Mouse (Mus musculus): ENCODE measurements around the gene Plac9b.
"Not testable (repeated sequence)": the region's sequence is repeated elsewhere in the genome, so short reads cannot be mapped to it uniquely, and the experiment has no call there.

The Plac9b gene

DNA sequence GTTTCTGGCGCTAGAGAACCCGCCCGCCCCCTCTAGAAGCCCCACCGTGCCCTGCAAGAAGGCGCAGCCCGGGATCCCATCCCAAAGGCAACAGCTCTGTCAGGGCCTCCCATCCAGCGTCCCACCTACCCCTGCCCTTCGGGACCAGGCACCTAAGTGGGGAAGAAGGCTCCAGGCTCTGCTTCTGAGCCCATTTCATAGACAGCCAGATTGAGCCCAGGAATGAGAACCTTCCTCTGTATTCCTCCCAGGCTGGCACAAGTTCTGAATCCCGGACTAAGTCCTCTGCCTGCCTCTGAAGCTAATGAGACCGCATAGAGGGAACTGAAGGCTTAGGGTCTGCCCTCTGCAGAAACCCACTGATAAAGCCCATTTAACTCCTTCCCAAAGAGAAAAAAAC is at the start of gene Plac9b:
Plac9b (minus strand) TSS at position 101 of the 400 bp plus-strand sequence.
- not testable (repeated sequence) for DNase-seq (ENCODE audit: low spot score)

GRCm38 (mm10) chr14:26216233-26217000 is 34.1 kb upstream of the Plac9b start:
- not testable (repeated sequence) for DNase-seq (ENCODE audit: low spot score)

DNA sequence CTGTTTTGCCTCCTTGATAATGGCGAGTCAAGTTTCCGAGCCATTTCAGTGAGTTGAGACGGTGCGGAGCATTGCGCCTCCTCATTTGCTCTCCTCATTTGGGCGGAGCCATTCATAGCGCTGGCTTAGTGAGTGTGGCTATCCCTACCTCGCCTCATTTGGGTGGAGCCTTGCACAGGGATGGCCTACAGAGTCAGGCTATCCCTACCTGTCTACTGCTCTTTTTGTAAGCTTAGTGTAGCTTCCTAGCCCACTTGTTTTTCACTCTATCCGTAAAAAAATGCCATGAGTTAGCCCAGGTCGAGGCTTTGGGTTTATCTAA is 24.6 kb upstream of the Plac9b start, which contains the start of gene Tmem254b:
Tmem254b (minus strand) TSS at position 116 of the 322 bp plus-strand sequence.
- not testable (repeated sequence) for DNase-seq (ENCODE audit: low spot score)

DNA sequence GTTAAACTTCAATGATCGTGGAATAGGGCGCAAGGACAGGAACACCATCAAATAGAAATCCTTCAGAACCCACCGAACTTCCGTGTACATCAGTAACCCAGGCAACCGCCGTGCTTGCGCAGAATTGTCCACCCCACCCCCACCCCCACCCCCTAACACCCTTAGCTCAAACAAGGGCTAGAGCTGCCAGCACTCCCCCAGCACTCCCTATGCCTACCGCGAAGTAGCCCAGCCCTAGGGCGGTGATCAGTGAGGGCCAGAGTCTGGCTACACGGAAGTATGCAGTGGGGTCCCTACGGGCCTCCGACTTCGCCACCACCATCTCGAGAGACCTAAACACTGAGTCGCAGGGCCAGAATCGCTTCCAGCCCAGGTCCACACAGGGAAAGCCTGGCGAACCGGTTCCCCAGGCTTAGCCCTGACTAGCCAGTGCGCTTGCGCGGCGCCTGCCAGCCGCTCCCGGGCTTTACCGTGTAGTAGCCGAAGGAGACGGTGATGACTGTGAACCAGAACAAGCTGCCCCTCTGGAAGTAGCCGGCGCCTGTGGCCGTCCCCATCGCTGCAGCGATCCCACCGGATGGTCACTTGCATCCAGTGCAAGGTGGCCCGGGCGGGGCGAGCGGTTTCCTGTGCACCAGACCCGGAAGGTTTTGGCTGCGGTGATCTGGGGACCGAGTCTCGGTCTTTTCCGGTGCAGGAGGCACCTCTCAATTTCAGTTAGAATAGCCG is 24.1 kb upstream of the Plac9b start:
- DNase-seq (ENCODE audit: low spot score) = not testable (repeated sequence)

DNA sequence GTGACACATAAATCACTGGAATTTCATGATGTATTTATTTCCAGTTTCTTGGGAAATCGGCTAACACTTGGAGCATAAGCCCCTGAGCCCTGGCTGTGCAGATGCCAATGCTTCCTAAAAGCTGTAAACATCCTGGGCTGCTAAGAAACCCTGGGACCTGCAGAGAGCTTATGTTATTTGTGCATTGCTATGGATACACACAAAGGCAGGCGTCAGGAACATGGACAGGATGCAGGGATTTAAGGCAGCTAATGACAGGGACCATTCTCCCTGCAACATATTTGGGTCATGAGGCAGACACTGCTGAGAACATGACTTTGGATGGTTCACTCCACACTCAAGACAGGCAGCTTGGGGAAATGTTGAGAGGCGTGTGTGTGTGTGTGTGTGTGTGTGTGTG is 15.6 kb upstream of the Plac9b start:
- DNase-seq (ENCODE audit: low spot score) = not testable (repeated sequence)

GRCm38 (mm10) chr14:26188361-26188760 is 6.1 kb upstream of the Plac9b start:
- DNase-seq (ENCODE audit: low spot score) = not testable (repeated sequence)

- not testable (repeated sequence) for DNase-seq (ENCODE audit: low spot score)
These were observed 4.4 kb upstream of the Plac9b start for GRCm38 (mm10) chr14:26186638-26187037.

DNA sequence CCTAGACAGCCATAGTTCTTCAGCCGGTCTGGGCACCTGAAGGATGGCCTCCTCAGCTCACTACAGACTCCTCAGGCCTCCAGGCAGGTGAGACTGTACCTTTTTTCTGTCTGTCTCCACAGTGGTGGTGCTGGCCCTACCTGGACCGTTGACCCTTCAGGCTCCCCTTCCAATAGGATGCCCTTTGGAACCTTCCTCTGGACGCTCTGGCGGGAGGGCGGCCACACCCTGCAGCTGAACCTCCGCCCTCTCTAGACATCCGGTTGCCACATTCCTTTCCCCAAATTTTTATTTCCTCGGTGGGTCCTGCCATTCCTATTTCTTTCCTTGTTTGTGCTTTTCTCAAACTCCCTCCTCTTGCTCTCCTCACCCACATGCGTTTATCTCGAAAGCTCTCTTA is 620 bp downstream of the Plac9b start:
- not testable (repeated sequence) for DNase-seq (ENCODE audit: low spot score)

DNA sequence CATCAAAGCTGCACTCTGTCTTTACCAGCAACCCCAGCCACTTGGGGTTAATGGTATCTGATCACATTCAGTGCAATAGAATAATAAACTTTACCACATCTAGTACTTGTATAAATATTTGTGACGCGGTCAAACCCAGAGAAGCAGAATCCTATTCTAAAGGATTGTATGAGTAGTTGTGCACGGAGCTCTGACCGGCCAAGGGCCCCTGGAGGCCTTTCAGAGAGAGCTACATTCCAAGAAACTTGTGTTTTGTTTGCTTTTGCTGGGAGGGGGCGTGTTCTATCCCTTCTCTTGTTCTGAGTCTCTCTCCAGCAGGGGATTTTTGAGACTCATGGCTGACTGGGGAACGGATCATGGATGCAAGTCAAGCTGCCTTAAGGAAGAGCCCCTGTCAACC is 7.3 kb downstream of the Plac9b start:
- DNase-seq (ENCODE audit: low spot score) = not testable (repeated sequence)

- DNase-seq (ENCODE audit: low spot score) = not testable (repeated sequence)
These were observed 8.3 kb downstream of the Plac9b start for GRCm38 (mm10) chr14:26173955-26174354.

DNA sequence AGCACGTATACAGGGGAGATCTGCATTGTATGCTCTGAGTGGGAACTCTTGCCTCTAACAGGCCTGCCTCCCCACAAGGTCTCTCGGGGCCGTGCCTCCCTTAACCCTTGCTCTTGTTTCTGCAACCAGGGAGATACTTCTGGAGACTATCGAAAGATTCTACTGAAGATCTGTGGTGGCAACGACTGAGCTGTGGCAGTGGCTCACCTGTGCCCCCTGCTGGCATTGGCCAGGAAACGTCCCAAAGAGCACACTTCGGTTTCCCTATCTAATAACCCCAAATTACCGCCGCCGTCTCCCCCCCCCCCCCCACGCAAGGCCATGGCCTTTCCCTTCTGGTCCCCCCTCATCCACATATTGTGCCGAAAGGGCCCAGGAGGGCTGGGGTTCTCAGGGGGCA is 17.0 kb downstream of the Plac9b start:
- DNase-seq (ENCODE audit: low spot score) = not testable (repeated sequence)

DNA sequence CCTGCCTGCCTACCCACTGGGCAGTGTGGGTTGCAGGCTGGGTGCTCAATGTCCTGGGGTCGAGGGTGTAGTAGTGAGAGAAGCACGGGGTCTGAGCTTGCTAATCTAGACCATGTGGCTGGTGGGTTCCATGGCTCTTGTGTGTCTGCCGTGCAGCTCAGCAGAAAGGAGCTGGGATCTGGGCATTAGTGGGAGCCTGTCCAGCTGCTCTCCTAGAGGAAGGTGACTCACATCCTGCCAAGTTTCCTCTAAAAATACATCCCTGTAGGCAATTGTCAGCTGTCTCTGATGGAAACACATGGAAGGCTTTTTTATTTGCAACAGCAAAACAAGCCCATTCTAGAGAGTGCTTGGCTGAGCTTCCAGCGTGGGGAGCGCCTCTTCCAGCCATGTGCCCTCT is 19.9 kb downstream of the Plac9b start:
- not testable (repeated sequence) for DNase-seq (ENCODE audit: low spot score)

- not testable (repeated sequence) for DNase-seq (ENCODE audit: low spot score)
These were observed 21.1 kb downstream of the Plac9b start for GRCm38 (mm10) chr14:26161156-26161555.

DNA sequence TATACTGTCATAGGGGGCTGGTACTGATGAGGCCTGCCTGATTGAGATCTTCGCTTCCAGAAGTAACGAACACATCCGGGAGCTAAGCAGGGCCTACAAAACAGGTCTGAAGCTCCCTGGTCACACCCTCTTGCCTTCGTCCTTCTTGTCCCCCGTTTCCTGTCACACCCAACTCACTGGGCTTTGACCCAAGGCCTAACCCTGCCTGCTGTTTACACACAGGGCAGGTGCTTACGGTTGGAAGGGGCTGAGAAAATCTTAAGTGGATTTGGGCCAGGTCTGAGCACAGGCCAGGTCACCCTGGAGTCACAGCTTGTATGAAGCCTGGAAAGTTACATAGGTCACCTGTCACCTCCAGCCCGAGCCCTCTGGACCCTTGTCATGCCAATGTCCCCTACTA is 26.2 kb downstream of the Plac9b start:
- DNase-seq (ENCODE audit: low spot score) = not testable (repeated sequence)

GRCm38 (mm10) chr14:26147095-26147494 is 35.2 kb downstream of the Plac9b start:
- DNase-seq (ENCODE audit: low spot score) = not testable (repeated sequence)

GRCm38 (mm10) chr14:26119095-26119494 is 63.2 kb downstream of the Plac9b start:
- not testable (repeated sequence) for DNase-seq (ENCODE audit: low spot score)

DNA sequence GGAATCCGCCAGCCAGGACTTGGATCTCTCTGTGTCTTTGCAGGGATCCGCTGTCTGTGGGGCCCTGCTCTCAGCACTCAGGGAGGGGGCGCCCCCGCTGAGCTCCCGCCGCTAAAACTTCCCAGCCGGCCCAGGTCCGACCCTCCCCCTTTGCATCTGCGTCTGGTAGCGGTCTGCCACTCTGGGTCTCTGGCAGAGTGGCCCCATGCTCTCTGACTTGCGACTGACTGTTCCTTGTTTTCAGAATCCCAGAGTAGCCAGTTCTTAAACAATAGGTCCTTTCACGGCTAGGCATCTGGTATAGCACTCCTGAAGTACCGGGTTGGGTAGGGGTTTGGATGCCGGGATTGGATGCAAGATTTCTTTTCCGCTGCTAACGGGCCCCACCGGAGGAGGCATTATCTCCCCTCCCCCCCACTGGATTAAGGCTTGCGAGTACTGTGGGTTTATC is 63.7 kb downstream of the Plac9b start:
- not testable (repeated sequence) for DNase-seq (ENCODE audit: low spot score)

GRCm38 (mm10) chr14:26118150-26118549 is 64.1 kb downstream of the Plac9b start, which contains the start of gene Duxbl2:
Gene Duxbl2 (plus strand): TSS chr14:26118349.
- DNase-seq (ENCODE audit: low spot score) = not testable (repeated sequence)

All from urinary bladder, postnatal 14 days (tissue).